In genomic region chr3:98261415-98261814, GRCm38 (mm10) we compare ENCODE assay signal across 24 mouse cellular contexts. TPM values are rescaled to one million over a fixed set of nuclear protein-coding genes. Genes with fewer than 3 reads are reported as not detected.
DNase-seq lines count a peak whose midpoint lies in the region; ATAC-seq and TF ChIP-seq lines count a peak whose summit lies in the region.
"Had no signal": no experiment of that assay in that cellular context is flagged by ENCODE, and none has a peak within 500 bp of the region (broad histone marks: within the 10 kb centered on the region; RNA-seq: fewer than 3 reads in every experiment).

No protein-coding gene starts in this region.

- peaks cover 16% of the 10 kb centered on the region for H3K4me1 ChIP-seq in intestine, postnatal 0 days (replicated peaks; ENCODE audit: control insufficient read depth, insufficient read depth, low read length)
- peaks cover 12% of the 10 kb centered on the region for H3K4me1 ChIP-seq in liver, embryonic 15.5 days (replicated peaks)
- H3K4me1 ChIP-seq in stomach, embryonic 16.5 days (ENCODE audit: control insufficient read depth, insufficient read depth, low read length) = 0 out of 2 replicates have a peak, but pooled peaks cover 5% of the 10 kb centered on the region
- H3K4me1 ChIP-seq in midbrain, embryonic 10.5 days = 0 out of 2 replicates have a peak, but pooled peaks cover 4% of the 10 kb centered on the region
- H3K4me1 ChIP-seq: hindbrain, embryonic 13.5 days had no signal

- TF ChIP-seq CTCF in intestine, postnatal 0 days (IDR thresholded peaks at IDR 0.05; ENCODE audit: low read depth) = no peak

- H3K9ac ChIP-seq in intestine, postnatal 0 days (ENCODE audit: low read depth, low read length) = no peak overlapping the region
- no peak overlapping the region for H3K9ac ChIP-seq in liver, embryonic 15.5 days
- H3K9ac ChIP-seq in stomach, embryonic 16.5 days (ENCODE audit: low read length) = no peak overlapping the region
- H3K9ac ChIP-seq: hindbrain, embryonic 13.5 days; limb, embryonic 13.5 days had no signal

- peak; percentile 48 for ATAC-seq in intestine, postnatal 0 days
- ATAC-seq in liver, embryonic 15.5 days (ENCODE audit: insufficient read depth) = peak; percentile 64
- ATAC-seq in stomach, embryonic 16.5 days (ENCODE audit: insufficient read depth, low FRiP score) = peak; percentile 52; the same call in 1 of the 2 replicates
- no peak for ATAC-seq in megakaryocyte, adult 5-6 weeks (ENCODE audit: poor library complexity, severe bottlenecking)
- ATAC-seq: forebrain, embryonic 16.5 days had no signal

- H3K9me3 ChIP-seq in intestine, postnatal 0 days (ENCODE audit: control insufficient read depth) = no peaks in the 10 kb centered on the region
- H3K9me3 ChIP-seq in liver, embryonic 15.5 days (replicated peaks) = no peaks in the 10 kb centered on the region
- H3K9me3 ChIP-seq in stomach, embryonic 16.5 days (replicated peaks; ENCODE audit: control insufficient read depth, low read length) = no peaks in the 10 kb centered on the region
- H3K9me3 ChIP-seq in midbrain, embryonic 10.5 days (replicated peaks) = no peaks in the 10 kb centered on the region
- H3K9me3 ChIP-seq: hindbrain, embryonic 13.5 days; limb, embryonic 13.5 days had no signal

- no peaks in the 10 kb centered on the region for H3K36me3 ChIP-seq in intestine, postnatal 0 days (ENCODE audit: control insufficient read depth, insufficient read depth)
- H3K36me3 ChIP-seq in liver, embryonic 15.5 days (replicated peaks) = no peaks in the 10 kb centered on the region
- H3K36me3 ChIP-seq in stomach, embryonic 16.5 days (ENCODE audit: control insufficient read depth, insufficient read depth, low read length) = no peaks in the 10 kb centered on the region
- H3K36me3 ChIP-seq in midbrain, embryonic 10.5 days = no peaks in the 10 kb centered on the region
- H3K36me3 ChIP-seq: hindbrain, embryonic 13.5 days; limb, embryonic 13.5 days had no signal

- H3K4me3 ChIP-seq in intestine, postnatal 0 days (ENCODE audit: low read depth, low read length) = no peak overlapping the region
- no peak overlapping the region for H3K4me3 ChIP-seq in liver, embryonic 15.5 days (replicated peaks)
- no peak overlapping the region for H3K4me3 ChIP-seq in stomach, embryonic 16.5 days (replicated peaks; ENCODE audit: low read length)
- H3K4me3 ChIP-seq in midbrain, embryonic 10.5 days = no peak overlapping the region
- H3K4me3 ChIP-seq: hindbrain, embryonic 13.5 days; layer of hippocampus, adult 2 months; limb, embryonic 13.5 days had no signal

- H3K4me2 ChIP-seq in intestine, postnatal 0 days (replicated peaks; ENCODE audit: low read depth) = no peak overlapping the region
- no peak overlapping the region for H3K4me2 ChIP-seq in liver, embryonic 15.5 days
- H3K4me2 ChIP-seq in stomach, embryonic 16.5 days (ENCODE audit: low read depth, low read length) = no peak overlapping the region
- H3K4me2 ChIP-seq: heart, embryonic 11.5 days; hindbrain, embryonic 13.5 days; limb, embryonic 13.5 days had no signal

- H3K27me3 ChIP-seq in intestine, postnatal 0 days (replicated peaks; ENCODE audit: control insufficient read depth, insufficient read depth, low read length) = no peaks in the 10 kb centered on the region
- H3K27me3 ChIP-seq in liver, embryonic 15.5 days = no peaks in the 10 kb centered on the region
- H3K27me3 ChIP-seq in stomach, embryonic 16.5 days (ENCODE audit: control insufficient read depth, insufficient read depth, low read length) = no peaks in the 10 kb centered on the region
- no peaks in the 10 kb centered on the region for H3K27me3 ChIP-seq in midbrain, embryonic 10.5 days (ENCODE audit: low read depth, poor library complexity, severe bottlenecking)
- H3K27me3 ChIP-seq: hindbrain, embryonic 13.5 days; limb, embryonic 13.5 days had no signal

- 46% methylated on average over 4 of the region's 4 CpGs for WGBS in intestine, postnatal 0 days
- WGBS in liver, embryonic 15.5 days (ENCODE audit: insufficient replicate concordance) = 33% methylated on average over 4 of the region's 4 CpGs
- 56% methylated on average over 4 of the region's 4 CpGs for WGBS in stomach, embryonic 16.5 days
- WGBS in midbrain, embryonic 10.5 days = 94% methylated on average over 4 of the region's 4 CpGs

- peak overlapping the region; percentile 79 for H3K27ac ChIP-seq in intestine, postnatal 0 days (ENCODE audit: low read depth, low read length)
- peak overlapping the region; percentile 66 for H3K27ac ChIP-seq in liver, embryonic 15.5 days (replicated peaks)
- H3K27ac ChIP-seq in stomach, embryonic 16.5 days (ENCODE audit: low read length) = peak overlapping the region; percentile 0; the same call in 1 of the 2 replicates
- no peak overlapping the region for H3K27ac ChIP-seq in midbrain, embryonic 10.5 days (replicated peaks)
- H3K27ac ChIP-seq: hindbrain, embryonic 13.5 days; layer of hippocampus, adult 2 months; limb, embryonic 13.5 days had no signal

- DNase-seq in heart, adult 11 months = peak; percentile 81
- DNase-seq in heart, postnatal 25 days (ENCODE audit: low spot score) = no peak
- DNase-seq in midbrain, embryonic 10.5 days (ENCODE audit: low spot score) = no peak
- DNase-seq in retina, postnatal 1 day = no peak
- DNase-seq: adrenal gland, postnatal 25 days; cerebellum, adult 18-20 months; cerebellum, postnatal 25 days; embryo, embryonic 11 days; heart, postnatal 10 days; layer of hippocampus, postnatal 36 days had no signal

- intact Hi-C loops in heart, postnatal 25 days (cut with DNase I) = no loop called here

RNA-seq across cellular contexts. Expression of gene Hmgcs2, which starts 18.8 kb away (rescaled TPM):
- total RNA-seq in heart, postnatal 25 days (2021) = 10 to 100 TPM; 12.7 to 14.3 TPM
- 649 and 754 TPM in 2 replicates for polyA plus RNA-seq in intestine, postnatal 0 days (2015; fragmentation: Nextera tagmentation; extraction: Ambion mirVana)
- polyA plus RNA-seq in liver, embryonic 15.5 days (2015; fragmentation: Nextera tagmentation; extraction: Ambion mirVana) = 155 and 223 TPM in 2 replicates
- polyA plus RNA-seq in stomach, embryonic 16.5 days (2015; fragmentation: Nextera tagmentation; extraction: Ambion mirVana) = 91.5 and 93.3 TPM in 2 replicates
- 0.46 TPM in 1 of 2 replicates, not detected in the other for total RNA-seq in megakaryocyte, adult 5-6 weeks (2015)
- 0.11 and 0.24 TPM in 2 replicates for total RNA-seq in megakaryocyte, adult 5-6 weeks (2017)
- polyA plus RNA-seq in midbrain, embryonic 10.5 days (2016; fragmentation: Nextera tagmentation; extraction: Ambion mirVana) = 1.7 and 3.8 TPM in 2 replicates

RNA-seq across cellular contexts. Expression of gene Reg4, which starts 39.5 kb away (rescaled TPM):
- total RNA-seq in heart, postnatal 25 days (2021) = not detected
- polyA plus RNA-seq in intestine, postnatal 0 days (2015; fragmentation: Nextera tagmentation; extraction: Ambion mirVana) = 90.6 and 144 TPM in 2 replicates
- polyA plus RNA-seq in liver, embryonic 15.5 days (2015; fragmentation: Nextera tagmentation; extraction: Ambion mirVana) = not detected in 2 replicates
- 0.30 and 1.1 TPM in 2 replicates for polyA plus RNA-seq in stomach, embryonic 16.5 days (2015; fragmentation: Nextera tagmentation; extraction: Ambion mirVana)
- total RNA-seq in megakaryocyte, adult 5-6 weeks (2015) = not detected in 2 replicates
- total RNA-seq in megakaryocyte, adult 5-6 weeks (2017) = not detected in 2 replicates
- not detected in 2 replicates for polyA plus RNA-seq in midbrain, embryonic 10.5 days (2016; fragmentation: Nextera tagmentation; extraction: Ambion mirVana)
- total RNA-seq: adrenal gland, postnatal 25 days; heart, postnatal 10 days; layer of hippocampus, adult 2 months; layer of hippocampus, postnatal 36 days; left cerebral cortex, postnatal 14 days had no signal
- polyA plus RNA-seq: embryonic facial prominence, embryonic 14.5 days; forebrain, embryonic 16.5 days; gonadal fat pad, adult 2 months; heart, embryonic 11.5 days; hindbrain, embryonic 13.5 days; limb, embryonic 13.5 days; lung, embryonic 16.5 days; spleen, adult 2 months had no signal

Comparison
In these comparisons a context has a peak if more than half of its experiments do, and no peak if none do; other contexts are left out.
1. RNA of gene Hmgcs2, which starts 18.8 kb away (polyA plus RNA-seq): 649 to 754 TPM in intestine, postnatal 0 days, 155 to 223 TPM in liver, embryonic 15.5 days and 91.5 to 93.3 TPM in stomach, embryonic 16.5 days; 1.7 to 3.8 TPM in midbrain, embryonic 10.5 days; every median in the first group is over 10 times any median in the second.
2. RNA of gene Reg4, which starts 39.5 kb away (polyA plus RNA-seq): 90.6 to 144 TPM in intestine, postnatal 0 days; 0.30 to 1.1 TPM in stomach, embryonic 16.5 days, not detected in liver, embryonic 15.5 days and not detected in midbrain, embryonic 10.5 days; every median in the first group is over 10 times any median in the second.